In the genomic region with DNA sequence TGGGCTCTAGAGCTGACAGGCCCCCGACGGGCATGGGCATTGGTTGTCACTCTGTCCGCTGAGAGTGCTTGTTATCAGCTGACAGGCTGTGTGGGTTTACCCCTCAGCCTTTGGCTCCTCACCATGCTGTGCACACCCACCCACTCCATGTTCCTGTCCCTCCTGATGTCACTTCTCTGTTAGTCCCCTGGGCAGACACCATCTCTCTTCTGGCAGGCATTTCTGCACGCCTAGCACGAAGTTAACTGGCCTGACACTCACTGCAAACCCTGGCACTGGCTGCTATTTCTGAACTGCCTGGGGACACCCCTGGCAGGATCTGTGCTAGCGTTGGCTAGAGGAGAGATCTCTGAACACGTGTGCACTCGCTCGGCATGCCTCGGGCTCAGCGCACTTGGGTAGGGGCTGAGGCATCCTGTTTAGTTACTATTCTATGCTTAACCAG, we compare ENCODE assay signal across 11 mouse cellular contexts.
A peak's percentile ranks its signal among the peaks of the same experiment; 100 is the strongest.
DNase-seq lines count a peak whose midpoint lies in the region; ATAC-seq and TF ChIP-seq lines count a peak whose summit lies in the region.
"Had no signal": no experiment of that assay in that cellular context is flagged by ENCODE, and none has a peak within 500 bp of the region (broad histone marks: within the 10 kb centered on the region; RNA-seq: fewer than 3 reads in every experiment).

No protein-coding gene starts in this region.

- no peaks in the 10 kb centered on the region for H3K27me3 ChIP-seq in forebrain, embryonic 13.5 days
- no peaks in the 10 kb centered on the region for H3K27me3 ChIP-seq in forebrain, embryonic 14.5 days (replicated peaks; ENCODE audit: control insufficient read depth, insufficient read depth, low read length)
- H3K27me3 ChIP-seq in hindbrain, embryonic 15.5 days = no peaks in the 10 kb centered on the region
- peaks cover 55% of the 10 kb centered on the region for H3K27me3 ChIP-seq in hindbrain, embryonic 12.5 days
- no peaks in the 10 kb centered on the region for H3K27me3 ChIP-seq in forebrain, postnatal 0 days (ENCODE audit: insufficient read depth, low read length)
- no peaks in the 10 kb centered on the region for H3K27me3 ChIP-seq in heart, postnatal 0 days (ENCODE audit: control insufficient read depth, insufficient read depth, low read length)

- H3K4me1 ChIP-seq in forebrain, embryonic 13.5 days = peaks cover 27% of the 10 kb centered on the region
- peaks cover 7% of the 10 kb centered on the region; the same call in 1 of the 2 replicates for H3K4me1 ChIP-seq in forebrain, embryonic 14.5 days (ENCODE audit: control insufficient read depth, insufficient read depth, low read length)
- H3K4me1 ChIP-seq in hindbrain, embryonic 15.5 days (replicated peaks) = peaks cover 9% of the 10 kb centered on the region
- peaks cover 8% of the 10 kb centered on the region for H3K4me1 ChIP-seq in hindbrain, embryonic 12.5 days
- no peaks in the 10 kb centered on the region for H3K4me1 ChIP-seq in forebrain, postnatal 0 days (ENCODE audit: insufficient read depth)
- peaks cover 20% of the 10 kb centered on the region for H3K4me1 ChIP-seq in heart, postnatal 0 days (ENCODE audit: control insufficient read depth, insufficient read depth)
- H3K4me1 ChIP-seq: megakaryocyte, embryonic 14.5 days had no signal

- no peak overlapping the region for H3K9ac ChIP-seq in forebrain, embryonic 13.5 days
- no peak overlapping the region for H3K9ac ChIP-seq in forebrain, embryonic 14.5 days (ENCODE audit: low read length)
- no peak overlapping the region for H3K9ac ChIP-seq in hindbrain, embryonic 15.5 days
- no peak overlapping the region for H3K9ac ChIP-seq in hindbrain, embryonic 12.5 days
- no peak overlapping the region for H3K9ac ChIP-seq in forebrain, postnatal 0 days
- H3K9ac ChIP-seq in heart, postnatal 0 days (replicated peaks; ENCODE audit: low read depth, low read length) = no peak overlapping the region

- no peak for DNase-seq in forebrain, embryonic 14.5 days (ENCODE audit: low spot score)
- peak; percentile 58 for DNase-seq in forebrain, postnatal 0 days
- DNase-seq in heart, postnatal 0 days (ENCODE audit: low spot score) = peak; percentile 49
- DNase-seq in layer of hippocampus, adult 9-10 months (ENCODE audit: low spot score) = no peak
- DNase-seq: kidney, adult 11 months; kidney, postnatal 25 days had no signal

- no peak overlapping the region for H3K4me3 ChIP-seq in forebrain, embryonic 13.5 days
- no peak overlapping the region for H3K4me3 ChIP-seq in forebrain, embryonic 14.5 days (ENCODE audit: low read depth, low read length)
- no peak overlapping the region for H3K4me3 ChIP-seq in hindbrain, embryonic 15.5 days
- H3K4me3 ChIP-seq in hindbrain, embryonic 12.5 days = no peak overlapping the region
- no peak overlapping the region for H3K4me3 ChIP-seq in forebrain, postnatal 0 days (ENCODE audit: low read depth, low read length)
- H3K4me3 ChIP-seq in heart, postnatal 0 days (ENCODE audit: low read depth, low read length) = no peak overlapping the region
- H3K4me3 ChIP-seq: embryonic facial prominence, embryonic 10.5 days; megakaryocyte, embryonic 14.5 days had no signal

- H3K36me3 ChIP-seq in forebrain, embryonic 13.5 days (ENCODE audit: poor library complexity, severe bottlenecking) = no peaks in the 10 kb centered on the region
- H3K36me3 ChIP-seq in forebrain, embryonic 14.5 days (ENCODE audit: control insufficient read depth, insufficient read depth, low read length) = no peaks in the 10 kb centered on the region
- H3K36me3 ChIP-seq in hindbrain, embryonic 15.5 days = no peaks in the 10 kb centered on the region
- H3K36me3 ChIP-seq in hindbrain, embryonic 12.5 days = no peaks in the 10 kb centered on the region
- no peaks in the 10 kb centered on the region for H3K36me3 ChIP-seq in forebrain, postnatal 0 days (ENCODE audit: insufficient read depth)
- no peaks in the 10 kb centered on the region for H3K36me3 ChIP-seq in heart, postnatal 0 days (replicated peaks; ENCODE audit: control insufficient read depth, insufficient read depth, low read length)
- H3K36me3 ChIP-seq: embryonic facial prominence, embryonic 10.5 days had no signal

- no peak for TF ChIP-seq EP300 in heart, postnatal 0 days (IDR thresholded peaks at IDR 0.05; ENCODE audit: low read depth)

- TF ChIP-seq CTCF in forebrain, postnatal 0 days (IDR thresholded peaks at IDR 0.05; ENCODE audit: low read depth) = no peak
- TF ChIP-seq CTCF in heart, postnatal 0 days (IDR thresholded peaks at IDR 0.05; ENCODE audit: low read depth) = no peak

- H3K4me2 ChIP-seq in forebrain, embryonic 13.5 days = no peak overlapping the region
- no peak overlapping the region for H3K4me2 ChIP-seq in forebrain, embryonic 14.5 days (ENCODE audit: low read length)
- no peak overlapping the region for H3K4me2 ChIP-seq in hindbrain, embryonic 15.5 days
- H3K4me2 ChIP-seq in hindbrain, embryonic 12.5 days (replicated peaks) = no peak overlapping the region
- H3K4me2 ChIP-seq in forebrain, postnatal 0 days (ENCODE audit: low read depth) = no peak overlapping the region
- H3K4me2 ChIP-seq in heart, postnatal 0 days (ENCODE audit: low read depth, low read length) = no peak overlapping the region

- H3K27ac ChIP-seq in forebrain, embryonic 13.5 days = no peak overlapping the region
- no peak overlapping the region for H3K27ac ChIP-seq in forebrain, embryonic 14.5 days (ENCODE audit: low read depth, low read length)
- H3K27ac ChIP-seq in hindbrain, embryonic 15.5 days (replicated peaks) = no peak overlapping the region
- H3K27ac ChIP-seq in hindbrain, embryonic 12.5 days = no peak overlapping the region
- no peak overlapping the region for H3K27ac ChIP-seq in forebrain, postnatal 0 days (ENCODE audit: low read depth, low read length)
- H3K27ac ChIP-seq in heart, postnatal 0 days (ENCODE audit: low read depth) = no peak overlapping the region
- H3K27ac ChIP-seq: embryonic facial prominence, embryonic 10.5 days had no signal

- no peaks in the 10 kb centered on the region; the same call in 1 of the 2 replicates for H3K9me3 ChIP-seq in forebrain, embryonic 13.5 days (replicated peaks)
- no peaks in the 10 kb centered on the region for H3K9me3 ChIP-seq in forebrain, embryonic 14.5 days (replicated peaks; ENCODE audit: control insufficient read depth, low read length)
- no peaks in the 10 kb centered on the region for H3K9me3 ChIP-seq in hindbrain, embryonic 15.5 days
- 0 out of 2 replicates have a peak, but pooled peaks cover 3% of the 10 kb centered on the region for H3K9me3 ChIP-seq in hindbrain, embryonic 12.5 days (replicated peaks)
- H3K9me3 ChIP-seq in forebrain, postnatal 0 days (ENCODE audit: low read length) = no peaks in the 10 kb centered on the region
- H3K9me3 ChIP-seq in heart, postnatal 0 days (replicated peaks; ENCODE audit: control insufficient read depth, low read length) = no peaks in the 10 kb centered on the region
- H3K9me3 ChIP-seq: embryonic facial prominence, embryonic 10.5 days had no signal

- ATAC-seq in forebrain, embryonic 13.5 days = 0 out of 2 replicates have a peak, but pooled peaks have one; percentile 24
- ATAC-seq in forebrain, embryonic 14.5 days = no peak
- ATAC-seq in hindbrain, embryonic 15.5 days (ENCODE audit: low FRiP score, low read depth) = peak; percentile 53
- ATAC-seq in hindbrain, embryonic 12.5 days (ENCODE audit: low FRiP score) = no peak
- peak; percentile 76 for ATAC-seq in forebrain, postnatal 0 days
- peak; percentile 82 for ATAC-seq in heart, postnatal 0 days (ENCODE audit: insufficient read depth, low read depth)

- 78% methylated on average over 11 of the region's 11 CpGs for WGBS in forebrain, embryonic 13.5 days
- 77% methylated on average over 11 of the region's 11 CpGs for WGBS in forebrain, embryonic 14.5 days
- WGBS in hindbrain, embryonic 15.5 days = 54% methylated on average over 11 of the region's 11 CpGs
- 81% methylated on average over 11 of the region's 11 CpGs for WGBS in hindbrain, embryonic 12.5 days
- WGBS in forebrain, postnatal 0 days = 59% methylated on average over 11 of the region's 11 CpGs
- WGBS in heart, postnatal 0 days = 32% methylated on average over 11 of the region's 11 CpGs

Comparison
In these comparisons a context has a peak if more than half of its experiments do, and no peak if none do; other contexts are left out.
1. ATAC-seq: peak in forebrain, embryonic 13.5 days (single experiment), hindbrain, embryonic 15.5 days (single experiment), forebrain, postnatal 0 days (single experiment) and heart, postnatal 0 days (single experiment); none in forebrain, embryonic 14.5 days (single experiment) and hindbrain, embryonic 12.5 days (single experiment).
2. DNase-seq: peak in forebrain, postnatal 0 days (single experiment) and heart, postnatal 0 days (single experiment); none in forebrain, embryonic 14.5 days (single experiment) and layer of hippocampus, adult 9-10 months (single experiment).